Mouse (Mus musculus) embryonic fibroblast, embryonic 13.5 days (primary cell): ENCODE data around the gene Mrpl22.

ENCODE experiments used
- CTCF ChIP-seq: IDR thresholded peaks from 2 replicates; pipeline ENCODE4 v1.5.1; 2011; ENCODE audit warnings: mild to moderate bottlenecking, control low read depth, low read length, moderate library complexity, borderline replicate concordance; ENCODE audit not compliant: insufficient read depth
- POLR2A ChIP-seq: IDR thresholded peaks from 2 replicates; pipeline ENCODE4 v1.6.1; 2011; ENCODE audit warnings: low read depth, mild to moderate bottlenecking, control low read depth, low read length, moderate library complexity

GRCm38 (mm10) chr11:58155458-58155857 is 16.0 kb upstream of the Mrpl22 start:
- TF ChIP-seq CTCF, result no peak
- no peak for TF ChIP-seq POLR2A
